Mouse (Mus musculus) embryonic stem cell, embryonic (primary cell): ENCODE measurements around the gene Nfkbid.

Experiments used
- CTCF ChIA-PET, 4 experiments: fragments of 300-600 bp in 2 of 4; fragments of 350-600 bp in 2 of 4; sonication (Branson Sonifier 250); formaldehyde crosslinking; loops; one replicate each; lab custom pipeline; 2022; ENCODE audit warnings: inconsistent platforms in 2 of 4; lab: Charles Lee
- POLR2A ChIA-PET, 4 experiments: fragments of 300-600 bp in 2 of 4; fragments of 350-600 bp in 2 of 4; sonication (Branson Sonifier 250); formaldehyde crosslinking; loops; one replicate each; lab custom pipeline; 2022; ENCODE audit warnings: antibody characterized with exemption in 4 of 4, inconsistent platforms in 1 of 4; lab: Charles Lee

The Nfkbid gene

DNA sequence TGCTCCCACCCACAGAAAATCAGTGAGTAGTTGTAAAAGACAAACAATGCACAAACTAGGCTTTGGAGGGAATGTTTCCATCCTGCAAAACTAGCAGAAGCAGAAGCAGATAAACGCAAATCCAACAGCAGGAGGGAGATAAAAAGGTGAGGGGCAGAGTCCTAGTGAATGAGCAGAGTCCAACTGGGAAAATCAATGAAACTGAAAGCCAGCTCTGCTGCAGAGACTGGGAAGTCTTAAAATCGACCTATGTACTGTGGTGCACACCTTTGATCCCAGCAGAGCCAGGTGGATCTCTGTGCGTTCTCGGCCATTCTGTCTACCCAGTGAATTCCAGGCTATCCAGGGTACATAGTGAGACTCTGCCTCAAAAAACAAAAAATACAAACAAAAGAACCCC lies 53.5 kb downstream of the Nfkbid start:
- POLR2A ChIA-PET: interaction anchor here in 2 of 4 experiments (0.7 to 1.8 kb wide), 6 partner anchors 8 to 144 kb away, joined by 3 to 5 read pairs (median 3); no protein-coding TSS in a partner anchor
- CTCF ChIA-PET: interaction anchor here in 3 of 4 experiments (0.6 to 1.5 kb wide), 3 partner anchors 139 to 559 kb away, joined by 4 to 5 read pairs (median 5); no protein-coding TSS in a partner anchor

DNA sequence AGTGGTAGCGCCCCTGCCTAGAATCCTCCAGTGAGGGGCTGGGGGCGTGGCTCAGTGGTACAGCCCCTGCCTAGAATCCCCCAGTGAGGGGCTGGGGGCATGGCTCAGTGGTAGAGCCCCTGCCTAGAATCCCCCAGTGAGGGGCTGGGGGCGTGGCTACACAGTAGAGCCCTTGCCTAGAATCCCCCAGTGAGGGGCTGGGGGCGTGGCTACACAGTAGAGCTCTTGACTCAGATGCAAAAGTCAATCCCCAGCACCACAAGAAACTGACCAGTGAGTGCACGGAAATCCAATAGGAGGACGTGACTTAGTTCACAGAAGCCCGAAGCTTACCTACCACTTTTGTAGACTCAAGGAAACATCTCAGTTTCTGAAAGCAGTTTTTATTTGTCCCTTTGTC lies 54.6 kb downstream of the Nfkbid start:
- ChIA-PET CTCF (interaction anchor here in 3 of 4 experiments (0.6 to 1.5 kb wide), 5 partner anchors 103 to 144 kb away, joined by 3 to 5 read pairs (median 3); no protein-coding TSS in a partner anchor), POLR2A (interaction anchor here in 2 of 4 experiments (0.6 to 1.2 kb wide), 4 partner anchors 10 to 221 kb away, joined by 3 to 5 read pairs (median 3); no protein-coding TSS in a partner anchor)

DNA sequence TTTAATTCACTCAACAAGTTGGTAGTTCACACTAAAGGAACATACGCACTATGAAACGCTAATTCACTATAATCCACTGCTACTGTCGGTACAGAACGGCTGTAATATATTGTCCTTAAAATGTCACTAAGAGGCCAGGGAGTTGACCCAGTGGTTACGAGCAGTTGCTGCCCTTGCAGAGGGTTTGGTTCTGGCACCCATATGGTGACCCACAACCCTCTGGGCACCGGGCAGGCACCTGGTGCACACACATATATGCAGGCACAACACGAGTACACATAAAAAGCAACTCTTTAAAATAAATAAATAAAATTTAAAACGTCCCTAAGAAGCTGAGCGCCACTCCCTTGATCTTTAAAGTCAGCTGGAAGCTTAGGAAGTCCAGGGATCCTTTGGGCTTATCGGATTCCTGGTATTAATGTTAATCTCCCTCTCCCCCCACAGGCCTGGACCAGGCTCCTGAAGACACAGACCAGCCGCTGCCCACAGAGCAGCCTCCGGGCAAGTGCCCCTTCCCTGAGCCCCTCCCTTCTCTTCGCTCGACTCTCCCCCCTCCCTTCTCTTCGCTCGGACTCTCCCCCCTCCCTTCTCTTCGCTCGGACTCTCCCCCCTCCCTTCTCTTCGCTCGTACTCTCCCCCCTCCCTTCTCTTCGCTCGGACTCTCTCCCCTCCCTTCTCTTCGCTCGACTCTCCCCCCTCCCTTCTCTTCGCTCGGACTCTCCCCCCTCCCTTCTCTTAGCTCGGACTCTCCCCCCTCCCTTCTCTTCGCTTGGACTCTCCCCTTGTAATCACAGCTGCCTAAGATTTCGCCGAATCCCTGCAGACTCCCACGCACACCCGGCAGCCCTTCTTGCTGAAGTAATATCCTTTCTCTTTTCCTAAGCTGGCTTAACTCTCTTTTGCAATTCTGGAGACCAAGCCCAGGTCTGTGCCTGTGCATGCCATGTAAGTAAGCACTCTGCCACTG lies 56.2 kb downstream of the Nfkbid start:
- POLR2A ChIA-PET: interaction anchor here in 3 of 4 experiments (0.6 to 1.5 kb wide), 6 partner anchors 14 to 302 kb away, joined by 3 to 7 read pairs (median 3); partner anchors contain the start of genes Cox6b1 (in 1 of the 3), Nfkbid (in 1 of the 3) and Nphs1 (in 1 of the 3)
- CTCF ChIA-PET: interaction anchor here in 3 of 4 experiments (0.7 to 2.6 kb wide), 5 partner anchors 13 to 146 kb away, joined by 3 to 11 read pairs (median 3); partner anchors contain the start of gene Prodh2 (in 1 of the 3)
